Mouse (Mus musculus): ENCODE measurements around the gene Fgfr2.
A peak's percentile ranks its signal among the peaks of the same experiment; 100 is the strongest.

The Fgfr2 gene

DNA sequence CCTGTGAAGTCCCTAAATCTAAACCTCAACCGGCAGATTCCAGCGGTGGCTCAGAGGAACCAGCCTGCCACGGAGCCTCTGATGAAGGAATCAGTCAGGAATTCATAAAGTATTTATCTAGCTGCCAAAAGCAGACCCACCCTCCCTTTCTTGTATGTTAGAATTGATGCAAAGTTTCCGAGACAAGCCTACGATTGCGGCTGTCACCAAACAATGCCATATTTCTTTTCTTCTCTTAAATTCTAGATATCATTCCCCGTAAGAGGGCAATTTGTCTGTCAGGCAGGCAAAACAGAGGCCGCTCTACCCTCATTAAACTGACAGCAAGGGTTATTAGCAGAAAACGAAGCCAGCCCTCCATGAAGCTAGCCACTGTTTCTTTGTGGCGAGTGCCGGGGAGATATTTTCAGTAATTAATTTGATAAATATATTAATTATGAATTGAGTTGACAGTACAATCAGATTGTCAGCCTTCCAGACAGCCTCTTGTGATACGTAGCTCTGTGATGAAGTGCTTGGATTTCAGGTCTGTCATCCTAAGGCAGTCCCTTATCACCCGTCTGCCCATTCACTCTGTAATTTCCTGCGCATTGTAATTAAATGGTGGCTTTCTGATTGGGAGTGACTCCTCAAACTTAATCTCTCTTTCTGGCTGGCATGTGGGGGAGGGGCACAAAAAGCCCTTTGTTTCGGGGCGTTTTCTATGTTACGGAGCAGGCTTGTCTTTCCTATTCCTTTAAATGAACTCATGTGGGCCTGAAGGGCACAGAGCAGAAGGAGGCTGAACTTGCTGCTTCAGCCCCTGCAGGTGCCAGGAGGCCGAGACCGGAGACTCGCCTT lies 1276.9 kb downstream of the Fgfr2 start:
- DNase-seq, result no peak

DNA sequence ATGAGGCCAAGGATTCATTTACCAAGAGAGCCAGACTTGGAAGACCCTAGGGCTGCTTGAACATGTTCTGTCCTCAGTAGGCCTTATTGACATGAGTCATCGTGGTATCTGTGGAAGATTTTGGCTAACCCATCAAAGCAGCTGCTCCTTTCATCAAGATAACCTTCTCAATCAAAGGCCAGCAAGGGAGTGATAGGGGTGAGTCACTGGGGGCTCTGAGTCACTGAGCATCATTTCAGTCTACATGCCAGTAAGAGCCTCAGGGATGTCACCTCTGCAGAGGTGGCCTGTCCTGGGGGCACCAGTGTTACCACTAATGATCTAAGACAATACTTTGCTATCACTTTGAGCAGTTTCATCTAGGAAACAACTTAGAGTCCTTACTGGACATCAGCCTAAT lies 1292.9 kb downstream of the Fgfr2 start:
- no peak for DNase-seq

DNA sequence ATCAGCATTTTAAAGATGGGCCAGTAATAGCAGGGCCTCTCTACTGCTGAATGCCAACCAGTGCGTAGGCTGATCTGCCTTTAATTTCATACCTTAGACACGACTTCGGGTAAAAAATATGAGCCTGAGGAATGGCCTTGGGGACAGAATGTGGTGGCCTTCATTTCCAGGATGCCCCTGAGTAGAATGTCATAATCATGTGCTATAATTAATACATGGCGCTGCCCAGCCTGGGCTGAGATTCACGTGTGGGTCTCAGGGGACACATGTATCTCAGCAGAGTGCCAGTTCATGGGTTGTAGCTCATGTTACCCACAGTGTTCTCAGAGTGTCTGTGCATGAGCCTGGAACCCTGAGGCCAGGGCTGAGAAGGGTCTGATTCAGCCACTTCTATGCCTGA lies 1296.3 kb downstream of the Fgfr2 start:
- DNase-seq, result no peak

DNA sequence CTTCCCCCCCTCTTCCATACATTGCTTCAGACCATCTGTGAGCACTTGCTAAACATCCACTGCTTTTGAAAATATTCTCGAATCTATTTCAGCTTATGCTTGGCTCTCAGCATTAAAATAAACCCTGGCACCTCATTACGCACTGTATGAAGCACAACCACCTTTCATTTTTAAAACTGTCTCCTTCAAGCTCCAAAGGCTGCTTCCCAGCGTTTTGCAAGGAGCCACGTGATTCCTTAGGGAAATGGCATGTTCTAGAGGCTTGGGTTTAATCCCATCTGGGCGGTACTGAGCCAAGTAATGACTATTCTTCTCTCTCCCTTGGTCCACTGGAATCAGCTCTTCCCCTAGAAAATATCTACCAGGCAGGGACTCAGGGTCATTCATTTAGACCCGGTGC lies 1305.2 kb downstream of the Fgfr2 start:
- DNase-seq, result peak; percentile 10

DNA sequence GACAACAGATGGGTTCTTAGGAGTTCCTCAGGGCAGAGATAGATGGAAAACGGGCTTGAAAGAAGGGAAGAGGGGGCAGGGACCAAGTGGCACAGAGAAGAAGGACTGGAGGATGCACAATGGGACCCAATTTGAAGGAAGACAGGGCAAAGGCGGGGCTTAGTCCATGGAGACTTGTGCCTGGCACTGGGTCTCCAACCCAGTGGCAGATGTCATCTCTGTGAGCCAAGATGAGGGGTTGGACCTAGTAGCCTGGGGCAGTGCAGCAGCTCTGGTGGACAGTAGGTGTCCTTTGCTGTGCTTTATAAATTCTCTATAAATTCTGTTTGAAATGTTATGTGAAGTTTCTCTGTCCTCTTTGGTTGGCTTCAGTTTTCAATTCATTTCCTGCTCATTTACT lies 1306.5 kb downstream of the Fgfr2 start:
- DNase-seq, result no peak

DNA sequence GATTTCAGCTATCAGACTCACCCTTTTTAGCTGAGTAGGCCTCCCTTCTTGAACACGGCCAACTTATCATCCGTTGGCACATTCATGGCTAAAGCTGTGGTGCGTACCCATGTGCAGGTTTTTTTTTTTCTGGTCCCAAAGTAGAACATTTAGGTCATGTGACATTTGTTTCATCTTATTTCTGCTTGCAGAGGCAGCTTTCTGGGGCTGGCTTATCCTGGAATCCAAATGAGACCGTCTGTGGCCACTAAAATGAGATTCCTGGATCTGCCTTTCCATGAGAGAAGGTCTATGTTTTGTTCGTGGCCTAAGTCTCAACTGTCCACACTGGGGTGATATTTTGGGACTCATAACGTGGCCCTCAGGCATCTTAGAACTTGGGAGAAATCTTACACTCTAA lies 1311.0 kb downstream of the Fgfr2 start:
- DNase-seq, result no peak

DNA sequence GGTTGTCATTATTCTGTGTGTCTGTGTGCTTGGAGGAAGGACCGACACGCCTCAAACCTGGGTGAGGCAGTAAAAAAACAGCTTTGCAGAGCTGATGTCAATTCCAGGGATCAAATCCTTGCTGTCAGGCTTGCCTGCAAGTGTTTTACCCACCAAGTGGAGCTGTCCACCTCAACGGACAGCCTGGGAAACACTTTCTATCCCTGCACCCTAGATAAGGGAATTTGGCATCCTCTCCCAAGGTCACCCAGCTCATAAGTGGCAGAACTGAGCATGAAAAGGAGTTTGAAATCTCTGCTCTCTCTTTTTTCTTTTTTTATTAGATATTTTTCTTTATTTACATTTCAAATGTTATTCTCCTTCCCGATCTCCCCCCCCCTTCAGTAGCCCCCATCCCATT lies 1312.2 kb downstream of the Fgfr2 start:
- DNase-seq, result no peak

DNA sequence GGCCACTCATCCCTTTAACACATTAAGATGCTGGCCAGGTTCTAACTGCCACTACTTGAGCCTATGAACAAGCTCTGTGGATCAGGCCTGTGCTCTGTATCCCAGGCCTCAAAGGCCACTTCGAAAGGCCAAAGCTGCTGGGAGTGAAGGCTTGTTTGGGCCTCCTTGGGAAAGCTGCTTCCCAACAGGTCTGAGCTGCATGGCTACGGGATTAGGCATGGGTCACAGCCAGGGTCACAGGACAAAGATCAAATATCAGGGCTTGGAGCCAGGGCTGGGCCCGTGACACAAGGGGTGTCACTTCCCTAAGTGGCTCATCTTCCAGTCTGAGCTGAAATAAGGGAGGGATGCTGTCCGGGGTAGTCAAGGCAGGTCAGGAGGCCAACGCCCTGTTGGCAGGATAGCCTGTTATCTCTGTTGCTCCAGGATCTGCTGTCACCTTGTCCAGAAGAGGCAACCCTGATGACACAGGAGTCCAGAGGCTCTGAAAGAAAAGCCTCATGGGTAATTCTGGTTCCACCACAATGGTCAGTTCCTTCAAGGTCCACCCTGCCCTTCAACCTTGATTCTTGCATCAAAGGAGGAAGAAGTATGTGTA lies 1313.5 kb downstream of the Fgfr2 start:
- DNase-seq, result no peak

DNA sequence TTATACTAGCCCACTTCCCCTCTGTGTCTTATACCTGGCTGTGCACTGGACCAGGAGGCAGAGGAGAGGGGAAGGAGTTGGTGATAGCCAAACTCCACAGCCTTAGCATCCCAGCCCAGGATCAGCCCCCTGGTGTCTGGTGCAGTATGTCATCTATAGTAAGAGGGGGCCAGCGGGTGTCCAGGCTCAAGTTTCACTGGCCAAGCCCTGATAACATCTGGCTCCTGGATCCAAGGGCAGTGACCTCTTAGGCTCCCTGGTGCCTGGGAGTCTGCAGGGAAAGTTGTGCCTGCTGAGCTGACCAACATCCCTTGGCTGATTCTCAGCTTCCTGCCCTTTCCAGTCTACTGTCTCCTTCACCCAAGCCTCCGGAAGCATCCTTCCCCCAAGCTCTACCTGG lies 1315.9 kb downstream of the Fgfr2 start:
- no peak for DNase-seq

DNA sequence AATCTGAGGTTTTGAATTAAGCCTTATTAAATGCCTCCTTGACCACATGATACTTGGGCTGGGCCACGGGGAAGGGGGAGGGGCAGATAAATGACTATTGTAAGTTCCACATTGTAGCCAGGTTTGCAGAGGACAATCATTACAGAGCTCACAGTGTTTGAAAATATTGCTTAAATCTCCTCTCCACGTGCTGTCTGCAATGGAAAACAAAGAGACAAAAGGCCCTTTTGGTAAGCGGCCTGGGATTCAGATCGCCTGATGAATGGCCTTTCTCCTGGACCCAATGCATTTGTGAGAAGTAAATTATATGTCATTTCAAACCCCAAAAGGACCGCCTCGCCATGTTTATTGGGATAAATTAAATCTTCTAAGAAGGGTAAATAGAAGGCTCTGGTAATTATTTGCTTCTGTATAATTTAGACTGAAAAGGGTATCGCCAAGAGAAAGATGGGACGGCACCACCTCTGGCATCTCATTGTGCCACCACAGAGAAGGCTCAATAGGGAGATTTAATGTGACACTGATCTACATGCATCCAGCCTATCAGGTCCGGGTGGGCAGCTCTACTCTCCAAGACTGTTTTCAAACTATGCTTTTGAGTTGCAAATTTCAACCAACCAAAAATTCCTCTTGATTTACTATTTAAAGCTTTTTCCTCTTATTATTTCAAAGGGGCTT lies 1317.5 kb downstream of the Fgfr2 start:
- no peak for DNase-seq

DNA sequence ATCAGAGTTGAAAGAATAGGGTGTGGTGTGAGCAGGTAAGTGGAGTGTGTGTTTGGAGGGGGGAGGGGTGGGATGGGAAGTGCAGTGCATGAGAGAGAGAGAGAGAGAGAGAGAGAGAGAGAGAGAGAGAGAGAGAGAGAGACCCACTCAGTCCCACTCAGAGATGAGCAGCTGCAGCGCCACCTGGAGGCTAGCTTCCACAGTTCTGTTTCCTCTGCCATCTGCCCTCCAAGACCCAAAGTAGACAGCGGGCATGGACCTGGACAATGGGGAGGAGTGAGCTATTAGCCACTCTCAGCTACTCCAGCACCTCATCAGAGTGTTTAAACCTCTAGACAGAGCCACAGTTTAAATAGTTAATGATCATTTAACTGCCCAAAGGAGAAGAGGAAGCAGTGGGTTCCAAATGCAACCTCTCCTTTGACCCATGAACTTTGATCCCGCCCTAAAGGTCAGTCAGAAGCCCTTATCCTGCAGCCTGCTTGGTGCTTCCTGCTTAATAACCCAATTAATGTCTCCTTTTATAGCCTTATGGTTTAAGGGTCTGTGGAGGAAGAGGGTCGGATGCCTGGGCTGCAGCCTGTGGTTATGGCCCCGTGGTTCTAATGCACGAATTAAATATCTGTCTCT lies 1322.6 kb downstream of the Fgfr2 start:
- DNase-seq, result no peak

DNA sequence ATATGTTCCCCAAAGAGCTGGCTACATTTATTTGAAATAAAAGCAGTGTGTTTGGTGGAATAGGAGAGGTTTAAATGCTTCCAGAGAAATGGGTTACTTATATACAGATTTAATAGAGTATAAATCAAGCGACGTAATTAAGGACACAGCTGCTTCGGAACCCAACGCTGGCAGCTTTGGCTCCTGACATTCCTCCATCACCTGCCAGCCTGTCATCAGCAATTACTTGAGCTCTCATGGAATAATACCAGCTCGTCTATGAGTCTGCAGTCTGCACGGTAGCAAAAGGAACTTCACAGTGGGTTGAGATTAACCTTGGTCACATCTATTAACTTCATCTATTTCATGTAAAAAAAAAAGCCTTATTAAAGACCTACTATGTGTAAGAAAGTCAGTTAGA lies 1326.0 kb downstream of the Fgfr2 start:
- DNase-seq, result no peak

DNA sequence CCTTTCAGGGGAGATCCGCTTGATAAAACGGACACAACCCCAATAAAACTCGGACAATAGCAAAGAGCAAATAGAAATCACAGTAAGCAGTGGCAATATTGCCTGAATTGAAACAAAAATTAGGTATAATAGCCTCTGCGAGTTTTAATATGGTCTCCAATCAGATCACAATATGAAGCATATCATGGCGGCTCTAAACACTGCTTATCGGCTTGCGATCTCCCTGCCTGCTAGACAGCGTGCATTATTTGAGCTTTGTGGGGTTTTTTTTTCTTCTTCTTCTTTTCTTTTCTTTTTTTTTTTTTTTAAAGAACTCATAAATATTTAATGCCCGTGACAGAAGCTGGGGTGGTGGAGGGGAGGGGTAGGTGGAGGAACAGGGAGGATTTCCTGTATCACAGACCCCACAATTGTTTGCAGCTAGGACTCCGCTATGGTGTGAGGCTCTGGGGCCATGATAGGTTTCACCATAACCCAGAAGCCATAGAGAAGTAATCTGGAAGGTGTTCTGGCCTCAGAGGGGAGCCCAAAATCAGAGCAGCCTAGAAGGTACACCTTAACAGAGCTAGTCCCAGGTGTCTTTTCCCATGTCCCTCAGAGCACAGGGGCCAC lies 1334.4 kb downstream of the Fgfr2 start:
- no peak for DNase-seq

DNA sequence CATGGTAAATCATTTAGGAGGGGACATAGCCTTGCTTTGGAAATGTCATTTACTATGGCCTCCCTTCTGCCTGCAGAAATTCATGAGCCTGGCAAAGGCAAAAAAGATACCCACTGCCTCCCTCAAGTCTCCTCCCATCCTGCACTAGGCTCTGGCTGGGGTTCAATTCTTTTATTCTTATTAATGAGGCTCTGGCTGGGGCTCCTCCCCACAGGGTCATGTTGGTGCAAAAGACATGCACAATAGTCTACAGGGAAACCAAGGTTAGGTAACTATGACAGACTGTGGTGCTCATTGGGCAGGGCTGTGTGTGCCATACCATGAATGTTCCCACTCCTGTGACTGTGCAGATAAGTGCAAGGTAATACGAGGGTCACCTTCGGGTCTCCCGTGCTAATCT lies 1337.4 kb downstream of the Fgfr2 start:
- no peak for DNase-seq

DNA sequence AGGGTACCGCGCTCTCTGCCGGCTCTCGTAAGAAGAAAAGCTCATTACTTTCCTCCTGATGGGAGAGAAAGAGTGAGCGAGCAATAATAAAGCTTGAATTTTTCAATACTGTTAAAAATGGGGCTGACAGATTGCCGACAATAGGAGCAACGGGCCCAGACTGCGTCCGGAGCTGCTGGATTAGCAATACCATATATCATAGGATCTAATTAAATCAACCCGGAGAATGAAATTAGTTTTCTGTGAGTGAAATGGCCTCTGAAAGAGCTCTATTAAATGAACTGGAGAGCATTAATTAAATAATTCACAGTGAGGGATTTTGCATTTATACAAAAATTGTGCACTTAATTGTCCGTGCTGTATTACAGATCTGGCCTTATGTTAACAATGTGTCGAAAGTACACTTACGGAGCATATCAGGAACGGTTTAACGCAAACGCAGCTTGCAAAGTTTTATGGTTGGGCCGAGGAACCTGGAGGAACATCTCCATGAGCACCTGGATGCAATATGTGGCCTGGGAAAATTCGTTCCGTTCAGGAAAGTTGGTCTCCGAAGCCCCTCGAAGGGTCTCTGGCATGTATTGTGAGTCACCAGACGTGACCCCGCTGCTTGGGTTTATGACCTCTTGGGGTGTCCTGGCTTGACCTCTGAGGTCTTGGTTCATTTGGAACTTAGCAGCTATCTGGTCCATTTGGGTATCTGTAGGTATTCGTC lies 1344.7 kb downstream of the Fgfr2 start:
- DNase-seq, result no peak

DNA sequence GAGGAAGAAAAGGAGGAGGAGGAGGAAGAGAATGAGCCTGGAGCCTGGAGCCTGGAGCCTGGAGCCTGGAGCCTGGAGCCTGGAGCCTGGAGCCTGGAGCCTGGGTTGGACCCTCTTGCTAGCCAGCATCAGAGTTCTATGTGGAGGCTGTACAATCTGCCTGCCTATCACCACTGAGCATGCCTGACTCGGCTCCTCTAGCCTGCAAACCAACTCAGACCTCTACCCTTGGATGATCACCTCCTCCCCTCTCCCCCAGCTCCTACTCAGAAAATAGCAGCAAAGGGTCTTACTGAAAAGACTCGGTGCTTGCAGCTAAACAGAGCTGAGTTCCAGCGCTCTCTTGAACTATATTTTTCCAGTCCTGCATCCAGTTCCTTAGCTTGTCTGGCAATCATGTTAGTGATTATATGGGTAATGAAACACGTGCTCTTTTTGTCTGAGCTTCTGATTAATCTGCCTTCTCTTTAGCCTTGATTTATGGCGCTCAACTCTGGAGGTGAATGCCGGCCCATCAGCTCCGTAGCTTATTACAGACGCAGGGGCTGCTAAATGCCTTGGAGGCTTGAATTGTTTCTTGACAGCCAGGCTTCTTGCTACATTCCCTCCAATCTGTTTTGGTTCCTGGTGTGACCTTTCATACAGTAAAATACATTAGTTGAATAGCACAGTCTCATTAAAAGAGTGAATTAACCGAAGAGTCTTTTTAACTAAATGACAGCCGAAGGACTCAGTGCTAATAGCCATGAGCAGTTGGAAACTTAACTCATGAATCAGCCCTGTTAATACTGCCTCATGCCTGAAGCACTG lies 1345.5 kb downstream of the Fgfr2 start:
- no peak for DNase-seq

DNA sequence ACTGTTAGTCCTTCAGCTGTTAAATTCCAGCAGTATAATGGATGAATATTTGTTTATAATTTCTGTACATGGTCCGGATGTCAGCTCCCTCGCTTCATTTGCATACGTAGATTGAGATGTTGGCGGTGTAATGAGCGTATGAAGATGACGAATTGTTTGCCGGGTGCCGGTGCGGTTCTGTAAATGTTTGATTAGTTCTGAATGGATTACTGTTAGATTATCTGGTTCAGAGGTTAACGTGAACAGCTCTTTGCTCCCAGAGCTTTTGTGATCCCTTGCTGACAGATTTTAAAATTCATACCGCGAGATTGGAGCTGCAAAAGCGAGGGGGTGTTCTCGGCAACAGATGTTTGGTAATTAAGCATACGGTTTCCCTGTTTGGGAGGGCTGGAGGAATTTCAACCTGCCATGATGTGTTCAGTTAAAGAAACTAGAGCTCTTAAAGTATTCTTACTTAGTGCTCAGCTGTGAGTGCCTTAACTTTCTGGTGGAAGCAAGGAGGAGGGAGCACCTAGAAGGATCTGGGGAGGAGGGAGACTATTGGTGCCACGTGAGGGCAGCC lies 1346.9 kb downstream of the Fgfr2 start:
- peak; percentile 38 for DNase-seq

DNA sequence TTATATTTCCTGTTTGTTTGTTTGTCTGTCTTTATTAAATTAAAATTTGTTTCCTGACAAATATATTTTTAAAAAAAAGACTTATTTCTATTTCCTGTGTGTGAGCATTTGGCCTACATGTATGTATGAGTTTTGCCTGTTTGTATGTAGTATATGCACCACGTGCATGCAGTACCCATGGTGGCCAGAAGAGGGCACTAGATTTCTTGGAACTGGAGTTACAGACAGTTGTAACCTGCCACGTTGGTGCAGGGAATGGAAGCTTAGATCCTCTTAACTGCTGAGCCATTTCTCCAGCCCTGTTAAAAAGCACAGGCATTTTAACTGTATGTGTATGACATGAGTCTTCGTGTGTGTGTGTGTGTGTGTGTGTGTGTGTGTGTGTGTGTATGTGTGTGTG lies 1365.2 kb downstream of the Fgfr2 start:
- no peak for DNase-seq

DNA sequence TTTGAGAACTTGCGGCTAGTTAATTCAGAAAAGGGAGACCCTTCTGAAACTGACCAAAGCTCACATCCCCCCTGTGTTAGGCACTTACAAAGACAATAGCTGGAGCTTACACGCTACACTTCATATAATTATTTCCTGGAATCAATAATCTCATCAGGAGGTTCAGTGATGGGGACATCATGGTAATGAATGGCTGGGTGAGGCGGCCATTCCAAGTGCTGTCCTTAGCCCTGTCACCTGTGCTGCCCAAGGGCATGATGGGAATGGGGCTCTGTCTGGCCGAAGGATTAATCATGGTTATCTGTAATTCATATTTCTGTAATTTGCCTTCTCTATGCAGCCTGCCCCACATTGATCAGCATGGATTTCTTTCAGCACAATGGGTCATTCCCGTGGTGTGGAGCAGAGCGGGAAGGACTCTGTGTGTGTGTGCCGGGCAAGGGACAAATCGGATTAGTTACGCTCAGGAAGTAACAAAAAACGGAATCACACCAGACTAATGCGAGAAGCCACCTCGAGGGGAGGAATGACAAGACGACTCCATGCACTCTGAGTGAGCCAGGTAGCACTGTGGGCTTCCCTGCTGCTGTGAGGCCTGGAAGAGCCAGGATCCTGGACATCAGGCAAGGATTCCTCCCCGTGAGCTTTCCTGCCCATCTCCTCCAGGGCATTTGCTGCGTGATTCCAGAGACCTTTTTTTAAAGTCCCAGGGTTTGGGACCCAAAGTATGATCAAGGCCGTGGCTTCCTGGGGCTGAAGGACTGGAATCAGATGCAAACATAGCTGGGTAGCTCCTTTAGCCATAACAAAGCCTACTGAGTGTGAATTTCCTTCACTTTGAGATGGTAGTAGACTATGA lies 1375.8 kb downstream of the Fgfr2 start:
- no peak for DNase-seq

DNA sequence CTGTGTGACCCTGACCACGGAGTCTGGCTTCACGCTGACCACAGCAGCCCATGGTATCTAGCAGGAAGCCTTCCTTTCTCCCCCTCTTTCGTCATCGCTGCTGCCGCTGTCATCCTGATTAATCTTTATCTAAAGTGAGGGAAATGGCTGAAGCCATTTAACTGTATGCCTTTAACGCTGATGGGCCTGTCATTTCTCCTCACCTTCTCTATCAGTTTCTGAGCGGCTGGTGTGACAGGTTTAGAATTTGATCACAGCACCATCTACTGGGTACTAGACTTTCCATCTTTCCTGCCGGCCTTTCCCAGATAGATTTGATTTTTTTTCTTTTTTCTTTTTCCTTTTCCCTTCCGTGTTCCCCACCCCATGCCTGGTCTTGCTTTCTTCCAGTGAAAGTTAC lies 1376.4 kb downstream of the Fgfr2 start:
- peak; percentile 4 for DNase-seq

Measured in layer of hippocampus, adult 9-11 months (tissue).